Mouse (Mus musculus): ENCODE measurements around the gene Tns4.

The Tns4 gene

GRCm38 (mm10) chr11:99088486-99088885 is 620 bp downstream of the Tns4 start:
- no peak for DNase-seq

- DNase-seq = no peak
Observed at GRCm38 (mm10) chr11:99084366-99084765, 4.7 kb downstream of the Tns4 start.

GRCm38 (mm10) chr11:99083516-99083915 is 5.6 kb downstream of the Tns4 start:
- DNase-seq = no peak

GRCm38 (mm10) chr11:99082098-99082497 is 7.0 kb downstream of the Tns4 start:
- DNase-seq = no peak

GRCm38 (mm10) chr11:99081566-99081965 is 7.5 kb downstream of the Tns4 start:
- no peak for DNase-seq

- no peak for DNase-seq
Observed at GRCm38 (mm10) chr11:99080902-99081543, 8.1 kb downstream of the Tns4 start.

- DNase-seq = no peak
Observed at GRCm38 (mm10) chr11:99077869-99078268, 11.2 kb downstream of the Tns4 start.

- DNase-seq = no peak
Observed at GRCm38 (mm10) chr11:99076744-99077319, 12.3 kb downstream of the Tns4 start.

GRCm38 (mm10) chr11:99073781-99074180 is 15.3 kb downstream of the Tns4 start:
- no peak for DNase-seq

GRCm38 (mm10) chr11:99071866-99072265 is 17.2 kb downstream of the Tns4 start:
- peak; percentile 88 for DNase-seq

- no peak for DNase-seq
Observed at GRCm38 (mm10) chr11:99068455-99068854, 20.7 kb downstream of the Tns4 start.

GRCm38 (mm10) chr11:99067591-99067990 is 21.5 kb downstream of the Tns4 start:
- DNase-seq = no peak

GRCm38 (mm10) chr11:99065979-99066378 is 23.1 kb downstream of the Tns4 start:
- DNase-seq = peak; percentile 91

- DNase-seq = no peak
Observed at GRCm38 (mm10) chr11:99065353-99065752, 23.8 kb downstream of the Tns4 start.

- no peak for DNase-seq
Observed at GRCm38 (mm10) chr11:99063406-99064131, 25.5 kb downstream of the Tns4 start.

- DNase-seq = no peak
Observed at GRCm38 (mm10) chr11:99062661-99063060, 26.4 kb downstream of the Tns4 start.

- no peak for DNase-seq
Observed at GRCm38 (mm10) chr11:99060435-99060834, 28.7 kb downstream of the Tns4 start.

GRCm38 (mm10) chr11:99055571-99056452 is 33.3 kb downstream of the Tns4 start:
- DNase-seq = peak; percentile 86

GRCm38 (mm10) chr11:99055143-99055542 is 34.0 kb downstream of the Tns4 start:
- DNase-seq = no peak

- no peak for DNase-seq
Observed at GRCm38 (mm10) chr11:99047643-99048042, 41.5 kb downstream of the Tns4 start.

GRCm38 (mm10) chr11:99047120-99047519 is 42.0 kb downstream of the Tns4 start:
- DNase-seq = peak; percentile 65

- DNase-seq = no peak
Observed at GRCm38 (mm10) chr11:99045159-99045889, 43.8 kb downstream of the Tns4 start.

All from embryo, embryonic 11 days (tissue).